Mouse (Mus musculus): ENCODE measurements around the gene Adam12.

GRCm38 (mm10) chr7:134226231-134226630, 5.7 kb downstream of the Adam12 start:
- TF ChIP-seq CTCF (conservative IDR thresholded peaks at IDR 0.05; ENCODE audit: low read length) (no peak), NANOG (IDR thresholded peaks at IDR 0.05; ENCODE audit: borderline replicate concordance, low read length) (no peak)

All from E14TG2a.4 (cell line).